Mouse (Mus musculus) left cerebral cortex, postnatal 10 days (tissue): ENCODE data around the gene Thrap3. TPM values are rescaled to one million over a fixed set of nuclear protein-coding genes. Genes with fewer than 3 reads are reported as not detected.

Experiments
- DNase-seq, 2 experiments: peaks; one replicate each; pipeline ENCODE4 v3.0.0; 2021 to 2022; ENCODE audit warnings: low spot score in 2 of 2, mixed read lengths in 1 of 2; ENCODE audit errors: extremely low spot score in 1 of 2
- intact Hi-C: fragments of 180-260 bp; cut with DNase I; formaldehyde crosslinking; loops from one replicate; pipeline ENCODE4 v1.15.1; 2025
- total RNA-seq, 2 experiments: library from RNA; stranded (reverse); gene quantifications; 2 replicates each; pipeline ENCODE4 v1.2.3; 2021

Gene Thrap3
- 100 to 1,000 TPM; 131 to 139 TPM for total RNA-seq

- intact Hi-C loops: no loop called here
- peak; percentile 98 to 100 for DNase-seq
These were observed at the start of gene Thrap3 for GRCm38 (mm10) chr4:126202303-126203181. Gene Thrap3 (minus strand): TSS chr4:126202760.

GRCm38 (mm10) chr4:126251655-126252254 lies 49.2 kb upstream of the Thrap3 start:
- intact Hi-C loops: no loop called here
- peak in 1 of 2 experiments; percentile 76 for DNase-seq

GRCm38 (mm10) chr4:126250659-126251058 lies 48.1 kb upstream of the Thrap3 start:
- intact Hi-C loops: no loop called here
- DNase-seq: no peak

DNA sequence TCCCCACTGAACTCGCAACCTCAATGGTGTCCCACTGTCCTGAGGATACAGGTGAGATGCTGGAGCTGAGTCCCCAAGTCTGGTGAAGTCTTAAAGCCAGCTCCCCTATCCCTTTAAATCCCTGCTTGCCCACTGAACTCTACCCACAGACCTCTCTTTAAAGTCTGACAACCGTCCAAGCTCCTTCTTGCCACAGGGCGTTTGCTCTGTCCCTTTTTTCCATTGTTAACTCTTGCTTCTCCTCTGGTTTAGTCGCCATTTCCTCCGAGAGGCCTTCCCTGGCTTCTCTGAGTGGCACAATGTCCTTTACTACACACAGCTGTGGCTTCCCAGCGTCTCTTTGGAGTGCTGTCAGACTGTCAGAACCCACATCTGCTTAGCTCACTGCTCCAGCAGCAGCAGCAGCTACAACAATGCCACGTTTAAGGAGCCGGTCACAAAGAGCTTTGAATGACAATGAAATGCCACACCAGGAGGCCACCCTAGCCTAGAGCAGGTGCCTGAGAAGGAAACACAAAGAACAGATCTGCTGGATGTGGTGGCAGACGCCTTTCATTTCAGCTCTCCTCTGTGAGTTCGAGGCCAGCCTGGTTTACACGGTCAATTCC lies 45.8 kb upstream of the Thrap3 start:
- no peak for DNase-seq
- intact Hi-C loops: no loop called here

- intact Hi-C loops: no loop called here
- DNase-seq: no peak
These were observed 43.8 kb upstream of the Thrap3 start for GRCm38 (mm10) chr4:126246202-126246889.

GRCm38 (mm10) chr4:126242510-126242909 lies 40.0 kb upstream of the Thrap3 start:
- DNase-seq: no peak
- intact Hi-C loops: no loop called here

- DNase-seq: no peak
- intact Hi-C loops: no loop called here
These were observed 39.4 kb upstream of the Thrap3 start for GRCm38 (mm10) chr4:126241956-126242355.

- intact Hi-C loops: no loop called here
These were observed 37.4 kb upstream of the Thrap3 start for GRCm38 (mm10) chr4:126239862-126240475.

DNA sequence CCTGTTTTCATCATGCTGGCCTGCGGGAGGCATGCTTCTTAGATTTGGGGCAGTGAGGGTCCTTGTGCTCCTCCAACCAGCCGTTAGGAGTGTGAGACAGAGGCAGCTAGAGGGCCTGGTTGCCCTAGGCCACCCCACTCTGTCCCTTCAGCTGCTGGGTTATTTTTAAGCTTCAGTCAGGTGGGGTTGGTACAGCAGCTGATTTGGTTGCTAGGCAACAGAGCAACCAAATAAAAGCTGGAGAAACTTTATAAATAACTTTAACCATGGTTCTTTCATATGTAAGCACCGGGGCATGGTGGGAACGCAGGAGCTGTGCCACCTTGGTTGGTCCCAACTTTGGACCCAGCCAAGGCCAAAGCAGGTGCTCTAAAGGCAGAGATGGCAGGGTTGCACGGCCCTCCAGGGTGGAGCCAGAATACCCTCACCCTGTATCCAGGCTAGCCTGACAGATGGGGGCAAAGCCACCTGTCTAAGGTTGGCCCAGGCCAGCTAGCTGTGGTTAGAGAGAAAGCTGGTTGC lies 35.2 kb upstream of the Thrap3 start:
- DNase-seq: no peak
- intact Hi-C loops: no loop called here

More at GRCm38 (mm10) chr4:126239862-126240475, 37.4 kb upstream of the Thrap3 start:
- DNase-seq: no peak

DNA sequence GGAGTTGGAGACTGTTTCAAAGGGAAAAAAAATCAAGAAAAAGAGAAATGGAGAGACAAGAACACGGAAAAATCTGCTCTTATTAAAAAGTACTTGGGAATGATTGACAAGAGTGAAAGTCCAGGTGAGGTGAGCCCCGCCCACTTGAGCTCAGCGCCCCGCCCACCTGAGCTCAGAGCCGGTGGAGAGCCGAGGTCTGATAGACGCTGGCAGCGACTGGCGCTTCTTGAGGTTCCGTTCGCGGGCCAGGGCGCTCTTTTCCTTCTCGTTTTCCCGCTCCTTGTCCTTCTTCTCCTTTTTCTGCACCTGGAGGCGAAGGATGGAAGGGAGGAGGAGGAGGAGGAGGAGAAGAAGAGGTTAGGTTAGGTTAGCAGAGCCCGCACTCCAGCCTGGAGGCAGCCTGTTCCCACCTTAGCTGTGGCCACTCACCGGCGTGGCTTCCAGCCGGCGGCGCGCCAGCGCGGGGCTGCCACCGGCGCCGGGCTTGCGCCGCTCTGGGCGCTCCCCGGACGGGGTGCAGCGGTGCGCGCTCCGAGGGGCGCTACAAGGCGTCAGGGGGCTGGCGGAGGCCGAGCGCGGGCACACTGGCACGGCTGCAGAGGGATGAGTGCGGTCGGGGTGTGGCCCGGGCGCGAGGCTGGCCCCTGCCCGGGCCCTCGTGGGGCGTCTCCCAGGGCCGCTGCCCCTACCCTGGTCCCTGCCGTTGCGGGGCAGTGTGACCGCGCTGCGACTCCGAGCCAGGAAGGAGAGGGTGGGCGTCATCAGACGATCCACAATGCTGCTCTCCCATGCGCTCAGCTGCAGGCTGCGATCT lies 34.1 kb upstream of the Thrap3 start:
- intact Hi-C loops: no loop called here
- DNase-seq: no peak

DNA sequence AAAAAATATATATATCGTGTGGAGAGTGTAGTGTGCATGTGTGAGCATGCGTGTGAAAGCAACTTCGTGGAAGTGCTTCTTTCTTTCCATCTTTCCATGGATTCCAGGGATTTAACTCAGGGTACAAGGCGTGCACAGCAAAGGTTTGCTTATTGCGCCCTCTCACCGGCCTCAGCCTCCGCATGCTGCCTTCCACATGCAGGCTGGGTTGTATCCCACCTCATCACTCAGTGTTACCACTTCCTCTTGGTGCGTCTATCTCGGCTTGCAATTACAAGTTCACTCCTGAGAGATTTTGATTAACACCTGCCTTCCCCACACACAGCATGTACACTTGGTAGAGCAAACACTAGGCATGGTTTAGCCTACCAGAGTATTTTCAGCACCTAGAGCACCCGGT lies 32.6 kb upstream of the Thrap3 start:
- DNase-seq: no peak
- intact Hi-C loops: no loop called here

DNA sequence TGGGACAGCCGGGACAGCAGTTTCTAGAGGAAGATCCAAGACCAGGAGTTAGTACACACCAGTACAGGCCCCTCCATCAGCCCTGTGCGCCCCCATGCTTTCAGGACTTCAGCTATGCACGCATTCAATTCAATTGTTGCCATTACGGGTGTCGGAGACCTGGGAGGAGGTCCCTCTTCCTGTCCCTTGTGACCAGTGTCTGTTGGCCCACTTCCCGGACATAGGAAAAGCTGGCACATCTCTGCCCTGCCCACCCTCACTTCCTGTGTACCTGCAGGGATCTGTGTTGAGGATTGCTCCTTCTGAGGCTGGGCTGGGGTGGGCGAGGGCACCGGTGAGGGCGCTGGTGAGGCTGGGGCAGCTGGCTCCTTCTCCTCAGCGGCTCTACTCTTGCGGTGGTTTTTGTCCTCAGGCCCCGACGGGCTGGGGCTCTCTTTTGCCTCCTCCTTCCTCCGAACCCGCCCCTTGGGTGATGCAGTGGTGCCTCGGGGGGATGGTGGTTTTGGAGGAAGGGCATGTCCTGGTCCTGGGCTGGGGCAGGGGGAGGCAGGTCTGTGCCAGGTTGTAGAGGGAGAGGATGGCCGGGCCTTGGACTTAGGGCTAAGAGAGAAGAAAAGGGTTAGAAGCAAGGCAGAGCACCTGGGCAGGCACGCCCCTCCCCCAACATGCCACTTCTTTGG lies 32.1 kb upstream of the Thrap3 start:
- DNase-seq: no peak
- intact Hi-C loops: no loop called here

- intact Hi-C loops: no loop called here
- DNase-seq: peak in 1 of 2 experiments; percentile 33
These were observed 31.2 kb upstream of the Thrap3 start for GRCm38 (mm10) chr4:126233676-126234308.

DNA sequence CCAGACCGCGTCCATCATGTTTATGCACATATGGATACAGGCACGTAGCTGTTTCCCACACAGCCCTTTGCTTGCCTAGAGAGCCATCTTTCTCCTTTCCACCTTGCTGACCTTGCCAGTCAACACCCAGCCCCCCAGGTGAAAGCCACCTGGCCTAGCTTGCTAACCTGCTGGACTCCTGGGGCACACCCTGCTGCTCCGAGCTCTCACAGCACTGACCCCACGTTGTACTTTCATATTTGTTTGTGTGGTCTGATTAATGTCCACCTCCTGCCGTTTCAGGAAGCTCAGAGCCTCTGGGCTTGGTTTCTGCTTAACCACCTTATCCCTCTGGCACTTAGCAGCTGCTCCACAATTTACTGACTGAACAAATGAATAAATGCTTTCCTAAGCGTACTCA lies 27.3 kb upstream of the Thrap3 start:
- intact Hi-C loops: loop anchor here (5.0 kb wide), 1 partner anchor 87 kb away; no protein-coding TSS in a partner anchor
- DNase-seq: peak in 1 of 2 experiments; percentile 24

- intact Hi-C loops: loop anchor here (5.0 kb wide), 1 partner anchor 89 kb away; no protein-coding TSS in a partner anchor
- no peak for DNase-seq
These were observed 25.6 kb upstream of the Thrap3 start for GRCm38 (mm10) chr4:126228144-126228543.

- intact Hi-C loops: loop anchor here (2.0 to 5.0 kb wide), 2 partner anchors 34 to 90 kb away; no protein-coding TSS in a partner anchor
- DNase-seq: peak; percentile 87 to 91
These were observed 24.7 kb upstream of the Thrap3 start for GRCm38 (mm10) chr4:126227077-126227761.
